ENCODE assay signal across 16 mouse cellular contexts in the genomic region with DNA sequence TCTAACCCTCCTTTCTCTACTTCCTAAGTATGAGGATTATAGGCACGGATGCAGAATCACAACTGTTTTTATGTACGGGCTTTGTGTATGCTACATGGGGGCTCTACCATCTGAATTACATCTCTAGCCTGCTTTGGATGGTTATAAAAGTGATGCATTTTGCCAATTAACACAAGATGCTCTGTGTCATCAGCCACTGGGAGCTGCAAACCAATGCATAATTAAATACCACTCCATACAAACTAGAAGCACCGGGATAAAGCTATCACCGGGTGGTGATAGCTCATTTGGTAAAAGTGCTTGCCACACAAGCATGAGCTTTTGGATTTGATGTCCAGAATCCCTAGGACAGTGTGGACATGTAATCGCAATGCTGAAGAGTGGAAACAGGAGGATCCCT.
"Had no signal": no experiment of that assay in that cellular context is flagged by ENCODE, and none has a peak within 500 bp of the region (broad histone marks: within the 10 kb centered on the region; RNA-seq: fewer than 3 reads in every experiment).

No protein-coding gene starts in this region.

- H3K9ac ChIP-seq: liver, embryonic 12.5 days; liver, embryonic 14.5 days; lung, embryonic 14.5 days; midbrain, embryonic 13.5 days; midbrain, embryonic 15.5 days had no signal

- H3K4me1 ChIP-seq: liver, embryonic 12.5 days; megakaryocyte, embryonic 14.5 days; midbrain, embryonic 13.5 days; midbrain, embryonic 15.5 days had no signal

- H3K27me3 ChIP-seq: liver, embryonic 12.5 days; megakaryocyte, embryonic 14.5 days; midbrain, embryonic 13.5 days; midbrain, embryonic 15.5 days had no signal

- H3K4me2 ChIP-seq: liver, embryonic 12.5 days; lung, embryonic 14.5 days; midbrain, embryonic 11.5 days; midbrain, embryonic 13.5 days; midbrain, embryonic 15.5 days had no signal

- DNase-seq: lung, adult 18-20 months; lung, embryonic 14.5 days; lung, postnatal 10 days; right cerebral cortex, postnatal 14 days; right cerebral cortex, postnatal 4 days; spleen, adult 18-20 months; thymus, adult 18-20 months; thymus, postnatal 14 days; thymus, postnatal 36 days had no signal

- H3K4me3 ChIP-seq: liver, embryonic 12.5 days; megakaryocyte, embryonic 14.5 days; midbrain, embryonic 13.5 days; midbrain, embryonic 15.5 days had no signal

- H3K27ac ChIP-seq: liver, embryonic 12.5 days; liver, embryonic 14.5 days; macrophage; midbrain, embryonic 13.5 days; midbrain, embryonic 15.5 days had no signal

- ATAC-seq: liver, embryonic 12.5 days; midbrain, embryonic 13.5 days; midbrain, embryonic 15.5 days had no signal

- H3K36me3 ChIP-seq: midbrain, embryonic 13.5 days; midbrain, embryonic 15.5 days had no signal

- H3K9me3 ChIP-seq: midbrain, embryonic 13.5 days; midbrain, embryonic 15.5 days had no signal
